8 mouse cellular contexts compared by ENCODE assay signal in the genomic region with DNA sequence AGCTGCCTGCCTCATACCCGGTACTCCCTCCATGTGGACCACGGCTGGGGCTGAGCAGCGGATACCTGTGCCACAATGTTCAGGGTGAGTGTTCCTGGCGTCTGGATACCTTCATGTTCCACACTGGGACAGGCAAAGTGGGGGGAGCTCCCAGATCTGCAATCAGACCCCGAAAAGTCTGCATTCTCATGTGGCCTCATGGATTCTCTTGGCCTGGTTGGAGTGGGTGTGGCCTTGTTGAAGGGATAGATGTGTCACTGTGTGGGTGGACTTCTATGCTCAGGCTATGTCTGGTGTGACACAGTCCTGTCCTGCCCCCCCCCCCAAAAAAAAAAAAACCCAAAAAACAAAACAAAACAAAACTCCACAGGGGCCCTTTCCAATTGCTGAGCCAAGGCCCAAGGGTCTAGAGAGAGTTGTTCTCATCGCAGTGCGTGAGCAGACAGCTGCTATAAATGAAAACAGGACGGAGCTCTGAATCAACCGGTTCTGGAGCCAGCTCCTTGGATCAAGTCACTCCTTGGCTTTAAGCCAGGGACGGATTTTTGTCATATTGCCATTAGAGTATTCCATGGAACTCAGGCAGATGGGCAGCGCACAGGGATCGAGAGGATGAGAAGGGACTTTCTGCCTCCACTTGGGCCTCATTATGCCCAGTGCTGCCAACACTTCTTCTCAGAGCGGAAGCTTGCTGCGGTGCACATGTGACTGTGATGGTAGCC. TPM values are rescaled to one million over a fixed set of nuclear protein-coding genes. Genes with fewer than 3 reads are reported as not detected.
DNase-seq lines count a peak whose midpoint lies in the region; ATAC-seq and TF ChIP-seq lines count a peak whose summit lies in the region.

No protein-coding gene starts in this region.

- no peak overlapping the region for H3K9ac ChIP-seq in embryonic facial prominence, embryonic 14.5 days (ENCODE audit: low read depth, low read length)

- no peak overlapping the region for H3K4me3 ChIP-seq in embryonic facial prominence, embryonic 14.5 days (ENCODE audit: low read depth, low read length)

- H3K4me2 ChIP-seq in embryonic facial prominence, embryonic 14.5 days (ENCODE audit: low read depth, low read length) = no peak overlapping the region

- no peaks in the 10 kb centered on the region for H3K27me3 ChIP-seq in Patski
- no peaks in the 10 kb centered on the region for H3K27me3 ChIP-seq in embryonic facial prominence, embryonic 14.5 days (replicated peaks; ENCODE audit: control insufficient read depth, insufficient read depth, low read length)

- 47% methylated on average over 14 of the region's 14 CpGs for WGBS in embryonic facial prominence, embryonic 14.5 days

- DNase-seq in 3T3-L1 (ENCODE audit: low read depth, low spot score) = peak; percentile 98
- peak; percentile 46 for DNase-seq in Patski (ENCODE audit: low read depth, low spot score)
- peak; percentile 96 for DNase-seq in embryonic facial prominence, embryonic 14.5 days (ENCODE audit: low spot score)
- peak; percentile 82 to 94 for DNase-seq in heart, postnatal 14 days
- DNase-seq in layer of hippocampus, adult 9-10 months (ENCODE audit: low spot score) = peak; percentile 56
- DNase-seq in ovary, postnatal 36 days (ENCODE audit: low spot score) = peak; percentile 36
- no peak for DNase-seq in retina, postnatal 1 day
- no peak for DNase-seq in embryo, embryonic 11 days

- POLR2A ChIA-PET in Patski (lab: Charles Lee) = no interaction called here

- in situ Hi-C loops in Patski (cut with MboI; ENCODE audit: low pct_unique_long_range_greater_than_20kb) = no loop called here

- no peaks in the 10 kb centered on the region for H3K36me3 ChIP-seq in embryonic facial prominence, embryonic 14.5 days (ENCODE audit: control insufficient read depth, insufficient read depth, low read length)

- no peak for TF ChIP-seq CTCF in Patski (IDR thresholded peaks at IDR 0.05)

- intact Hi-C loops in heart, postnatal 14 days (cut with DNase I) = no loop called here

- peak overlapping the region; percentile 91 for H3K27ac ChIP-seq in embryonic facial prominence, embryonic 14.5 days (replicated peaks; ENCODE audit: low read depth, low read length)

- ATAC-seq in Patski = no peak
- ATAC-seq in embryonic facial prominence, embryonic 14.5 days (ENCODE audit: low read depth) = peak; percentile 49

- H3K9me3 ChIP-seq in embryonic facial prominence, embryonic 14.5 days (ENCODE audit: control insufficient read depth, low read length) = no peaks in the 10 kb centered on the region

- H3K4me1 ChIP-seq in embryonic facial prominence, embryonic 14.5 days (ENCODE audit: control insufficient read depth, insufficient read depth, low read length) = peaks cover 32% of the 10 kb centered on the region

- CTCF ChIA-PET in Patski (lab: Charles Lee) = interaction anchor here (1.0 kb wide), 1 partner anchor 16 kb away, joined by 3 read pairs; a partner anchor contains a TSS

RNA-seq across cellular contexts. Expression of a gene that starts 16.2 kb away (rescaled TPM):
- polyA plus RNA-seq in Patski (2021) = 0.05 TPM
- polyA plus RNA-seq in embryonic facial prominence, embryonic 14.5 days (2014; fragmentation: Nextera tagmentation; extraction: Ambion mirVana) = 27.9 and 33.5 TPM in 2 replicates
- total RNA-seq in heart, postnatal 14 days (2021) = 1 to 10 TPM; 1.2 to 2.1 TPM

RNA-seq across cellular contexts. Expression of a gene that starts 24.7 kb away (rescaled TPM):
- 0.05 TPM for polyA plus RNA-seq in Patski (2021)
- polyA plus RNA-seq in embryonic facial prominence, embryonic 14.5 days (2014; fragmentation: Nextera tagmentation; extraction: Ambion mirVana) = 1.4 and 2.0 TPM in 2 replicates
- under 1 TPM; 0.31 to 0.39 TPM for total RNA-seq in heart, postnatal 14 days (2021)

RNA-seq across cellular contexts. Expression of a gene that starts 39.8 kb away (rescaled TPM):
- 1,017 TPM for polyA plus RNA-seq in Patski (2021)
- 1,761 and 1,789 TPM in 2 replicates for polyA plus RNA-seq in embryonic facial prominence, embryonic 14.5 days (2014; fragmentation: Nextera tagmentation; extraction: Ambion mirVana)
- 100 to 1,000 TPM; 426 to 446 TPM for total RNA-seq in heart, postnatal 14 days (2021)

RNA-seq across cellular contexts. Expression of a gene that starts 44.1 kb away (rescaled TPM):
- not detected for polyA plus RNA-seq in Patski (2021)
- polyA plus RNA-seq in embryonic facial prominence, embryonic 14.5 days (2014; fragmentation: Nextera tagmentation; extraction: Ambion mirVana) = 7.0 and 9.2 TPM in 2 replicates
- total RNA-seq in heart, postnatal 14 days (2021) = 10 to 100 TPM; 28.6 to 43.2 TPM

Comparison
In these comparisons a context has a peak if more than half of its experiments do, and no peak if none do; other contexts are left out.
1. DNase-seq: peak in 3T3-L1 (single experiment), Patski (single experiment), embryonic facial prominence, embryonic 14.5 days (single experiment), heart, postnatal 14 days (2 of 2), layer of hippocampus, adult 9-10 months (single experiment) and ovary, postnatal 36 days (single experiment); none in retina, postnatal 1 day (single experiment) and embryo, embryonic 11 days (single experiment).
2. RNA of a gene that starts 16.2 kb away (polyA plus RNA-seq): 27.9 to 33.5 TPM in embryonic facial prominence, embryonic 14.5 days; 0.05 TPM in Patski (single experiment); every median in the first group is over 10 times any median in the second.